Mouse (Mus musculus) right cerebral cortex, postnatal 10 days (tissue): ENCODE results near the gene Nt5dc2.

ENCODE experiments used
- DNase-seq, 2 experiments: peaks; one replicate each; pipeline ENCODE4 v3.0.0; 2021; ENCODE audit warnings: low spot score in 2 of 2

Nt5dc2 gene

DNA sequence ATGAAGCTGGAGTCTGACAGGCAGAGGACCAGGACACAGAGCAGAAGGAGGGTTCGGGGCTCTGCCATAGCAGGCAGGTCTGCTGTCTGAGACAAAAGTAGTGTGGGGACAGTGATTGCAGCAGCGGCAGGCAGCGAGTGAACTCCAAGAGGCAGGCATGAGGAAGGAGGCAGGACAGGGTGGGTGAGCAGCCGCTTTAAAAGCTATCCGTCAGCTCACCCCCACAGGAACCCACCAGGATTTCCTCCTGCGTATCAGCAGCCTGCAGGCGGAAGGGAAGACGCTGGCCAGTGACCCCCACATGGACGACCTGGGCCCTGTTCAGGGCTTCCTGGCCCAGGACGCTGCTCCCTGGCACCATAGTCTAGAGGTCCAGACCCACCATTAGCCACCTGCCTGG, 37.6 kb downstream of the Nt5dc2 start, which contains the start of gene Stab1:
TSS of gene Stab1 (minus strand) at position 217 of the 400 bp plus-strand sequence.
- DNase-seq = no peak

DNA sequence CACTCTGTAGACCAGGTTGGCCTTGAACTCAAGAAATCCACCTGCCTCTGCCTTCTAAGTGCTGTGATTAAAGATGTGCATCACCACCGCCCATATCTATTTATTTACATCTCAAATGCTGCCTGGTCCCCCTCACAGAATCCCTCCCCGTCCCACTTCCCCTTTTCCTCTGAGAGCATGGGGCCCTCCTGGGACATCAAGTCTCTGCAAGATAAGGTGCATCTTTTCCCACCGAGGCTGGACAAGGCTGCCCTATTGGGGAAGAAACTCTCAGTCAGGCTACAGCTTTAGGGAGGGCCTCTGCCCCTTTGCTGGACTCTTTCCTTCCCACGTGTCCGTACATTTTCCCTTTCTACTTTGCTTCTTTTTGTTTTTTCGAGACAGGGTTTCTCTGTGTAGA, 38.7 kb downstream of the Nt5dc2 start:
- no peak for DNase-seq

- DNase-seq = no peak
Measured at GRCm38 (mm10) chr14:31170963-31171362, 40.1 kb downstream of the Nt5dc2 start.

DNA sequence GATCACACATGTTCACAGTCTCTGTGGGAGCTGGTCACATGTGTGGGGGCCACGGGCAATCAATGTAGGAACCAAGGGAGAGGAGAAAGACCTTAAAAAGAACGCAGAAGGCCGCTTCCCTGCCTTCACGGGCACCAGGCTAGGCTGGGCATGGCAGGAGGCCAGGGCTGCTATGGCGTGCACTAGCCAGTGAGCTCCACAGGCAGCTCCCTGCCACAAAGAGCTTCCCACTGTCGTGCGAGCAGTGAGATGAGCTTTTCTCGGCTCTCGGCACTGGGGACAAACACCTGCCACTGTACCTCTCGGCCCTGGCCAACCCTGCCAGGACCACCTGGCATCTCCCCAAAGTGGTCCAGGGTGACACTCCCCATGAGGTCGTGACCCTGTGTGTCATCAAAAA, 40.5 kb downstream of the Nt5dc2 start:
- DNase-seq = no peak

- no peak for DNase-seq
Measured at GRCm38 (mm10) chr14:31171821-31172220, 41.0 kb downstream of the Nt5dc2 start.

DNA sequence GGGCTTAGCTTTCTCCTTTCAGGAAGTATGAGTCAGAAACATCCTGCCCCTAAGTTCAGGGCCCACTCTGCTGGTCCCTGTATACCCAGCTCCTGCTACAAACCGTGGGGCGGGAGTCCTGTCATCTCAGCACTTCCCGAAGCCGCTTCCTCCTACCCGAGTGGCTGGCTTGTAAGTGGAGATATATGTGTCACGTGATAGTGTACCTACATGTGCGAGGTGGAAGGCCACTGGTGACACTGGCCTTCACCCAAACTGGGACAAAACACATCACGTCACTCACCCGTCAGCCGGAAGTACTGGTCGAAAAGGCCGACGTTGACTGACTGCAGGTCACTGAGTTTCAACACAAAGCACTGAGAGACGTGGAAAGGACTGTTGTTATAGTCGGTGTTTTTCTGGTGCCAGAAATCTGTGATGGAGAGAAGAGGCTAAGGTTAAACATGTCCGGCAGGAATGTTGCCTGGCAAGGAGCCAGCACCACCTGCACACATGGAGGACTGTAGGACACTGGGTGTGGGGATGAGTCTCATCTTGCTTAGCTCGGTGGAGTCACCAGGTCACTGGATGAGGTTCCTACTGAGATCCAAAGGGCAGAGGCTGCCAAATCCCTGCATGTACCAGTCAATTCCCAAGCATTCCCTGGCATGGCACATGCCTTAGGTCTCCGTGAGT, 42.1 kb downstream of the Nt5dc2 start:
- DNase-seq = no peak

- no peak for DNase-seq
Measured at GRCm38 (mm10) chr14:31173537-31173936, 42.7 kb downstream of the Nt5dc2 start.

DNA sequence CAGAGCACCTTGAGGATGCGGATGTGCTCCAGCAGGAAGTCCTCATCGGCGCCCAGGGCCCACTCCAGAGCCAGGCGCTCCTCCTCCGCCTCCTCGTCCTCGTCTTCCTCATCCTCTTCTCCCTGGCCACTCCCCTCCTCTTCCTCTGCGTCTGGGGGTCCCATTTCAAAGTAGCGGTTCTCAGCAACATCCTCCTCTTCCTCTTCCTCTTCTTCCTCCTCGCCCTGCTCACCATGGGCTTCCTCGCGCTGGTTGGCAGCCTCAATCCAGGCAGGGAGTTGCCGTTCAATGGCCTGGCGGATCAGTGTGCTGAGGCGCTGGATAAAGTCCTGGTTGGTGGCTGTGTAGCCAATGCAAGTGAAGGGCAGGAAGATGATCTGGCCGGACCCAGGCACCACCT, 46.4 kb downstream of the Nt5dc2 start:
- DNase-seq = no peak

GRCm38 (mm10) chr14:31177715-31178114, 46.9 kb downstream of the Nt5dc2 start:
- no peak for DNase-seq

DNA sequence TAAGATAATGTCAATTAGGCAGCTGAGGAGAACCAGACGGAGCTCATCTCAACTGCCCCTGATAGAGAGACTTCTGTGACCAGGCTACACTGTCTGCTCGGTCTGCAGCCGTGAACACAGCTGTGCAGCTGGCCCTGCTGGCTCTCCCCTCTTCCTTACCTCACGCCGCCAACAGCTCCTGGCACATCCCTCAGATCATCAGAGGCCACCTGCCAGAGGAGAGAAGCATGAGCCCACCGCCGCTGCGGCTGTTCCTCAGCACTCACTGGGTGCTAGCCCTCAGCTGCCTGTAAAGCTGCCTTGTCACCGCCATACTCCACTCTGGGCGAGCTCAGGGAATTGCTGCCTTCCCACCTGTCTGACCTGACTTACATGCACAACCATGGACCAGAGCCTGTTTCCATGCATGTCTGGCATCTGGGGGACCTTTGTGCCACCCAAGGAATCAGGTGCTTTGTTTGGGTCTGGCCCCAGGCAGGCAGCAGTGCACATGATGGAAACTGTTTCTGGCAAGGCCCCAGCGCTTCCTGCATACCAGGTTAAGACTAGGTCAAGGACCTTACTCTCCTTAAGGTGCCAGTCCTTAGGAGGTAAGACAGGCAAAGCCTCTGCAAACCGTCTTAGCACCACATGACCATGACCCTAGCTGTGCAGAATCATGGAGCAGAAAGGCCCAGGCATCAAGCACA, 49.0 kb downstream of the Nt5dc2 start:
- DNase-seq = no peak

DNA sequence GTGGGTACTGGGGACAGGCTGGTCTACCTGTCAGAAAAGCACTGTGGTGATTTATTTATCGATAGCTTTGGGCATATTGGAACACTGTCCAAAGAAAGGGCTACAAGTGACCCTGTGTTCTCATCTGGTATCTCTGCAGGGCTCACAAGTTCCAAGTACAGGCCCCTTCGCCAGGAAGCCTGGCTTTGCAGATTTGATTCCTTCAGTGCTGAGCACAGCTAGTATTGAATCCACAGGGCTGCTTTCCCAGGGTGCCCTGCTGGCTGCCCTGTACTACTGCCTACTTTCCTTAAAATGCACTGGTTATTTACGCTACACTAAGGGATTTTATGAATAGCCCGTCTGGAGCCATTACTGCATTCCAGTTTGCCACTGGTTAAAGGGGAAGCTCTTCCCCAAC, 50.7 kb downstream of the Nt5dc2 start:
- no peak for DNase-seq

GRCm38 (mm10) chr14:31182786-31183290, 52.0 kb downstream of the Nt5dc2 start:
- no peak for DNase-seq

GRCm38 (mm10) chr14:31183541-31183940, 52.7 kb downstream of the Nt5dc2 start:
- DNase-seq = no peak

GRCm38 (mm10) chr14:31184195-31184594, 53.3 kb downstream of the Nt5dc2 start:
- DNase-seq = no peak

- no peak for DNase-seq
Measured at GRCm38 (mm10) chr14:31186656-31187055, 55.8 kb downstream of the Nt5dc2 start.
